Mouse (Mus musculus) lung, postnatal 25 days (tissue): ENCODE data around the gene Nfat5.

Experiments used
- DNase-seq: peaks from one replicate; pipeline ENCODE4 v3.0.0; 2022; ENCODE audit warnings: low spot score

Nfat5 gene

DNA sequence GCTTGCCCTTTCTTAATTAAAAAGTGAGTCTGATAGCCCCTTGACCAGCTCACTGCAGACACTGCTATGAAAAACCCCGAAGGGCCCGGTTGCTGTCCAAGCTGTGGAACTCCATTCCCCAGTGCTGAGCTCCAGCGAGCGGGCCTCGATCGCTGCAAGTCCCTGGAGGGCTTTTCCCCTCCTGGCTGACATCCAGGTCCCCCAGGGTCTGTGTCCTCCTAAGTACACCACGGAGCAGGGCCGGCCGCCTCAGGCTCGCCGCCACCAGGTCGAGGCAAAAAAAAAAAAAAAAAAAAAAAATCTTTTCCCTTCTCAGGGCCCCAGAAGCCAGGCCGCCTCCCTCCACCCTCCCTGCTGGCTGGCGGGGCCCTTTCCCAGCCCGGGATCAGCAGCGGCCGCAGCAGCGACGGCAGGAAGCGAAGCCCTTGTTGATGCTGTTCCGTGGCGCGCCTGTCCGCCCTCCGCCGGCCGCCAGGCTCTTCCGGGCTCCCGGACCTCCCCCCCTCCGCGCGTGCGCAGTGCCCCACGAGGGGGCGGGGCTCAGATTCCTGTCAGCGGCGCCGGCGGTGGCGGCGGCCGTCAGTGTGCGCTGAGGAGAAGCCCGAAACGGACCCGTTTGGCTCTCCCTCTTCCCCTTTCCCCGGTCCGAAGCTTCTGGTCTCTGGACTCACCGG is at the start of gene Nfat5:
Gene Nfat5 (plus strand): TSS at position 543 of the 674 bp plus-strand sequence.
- DNase-seq, result peak; percentile 94

DNA sequence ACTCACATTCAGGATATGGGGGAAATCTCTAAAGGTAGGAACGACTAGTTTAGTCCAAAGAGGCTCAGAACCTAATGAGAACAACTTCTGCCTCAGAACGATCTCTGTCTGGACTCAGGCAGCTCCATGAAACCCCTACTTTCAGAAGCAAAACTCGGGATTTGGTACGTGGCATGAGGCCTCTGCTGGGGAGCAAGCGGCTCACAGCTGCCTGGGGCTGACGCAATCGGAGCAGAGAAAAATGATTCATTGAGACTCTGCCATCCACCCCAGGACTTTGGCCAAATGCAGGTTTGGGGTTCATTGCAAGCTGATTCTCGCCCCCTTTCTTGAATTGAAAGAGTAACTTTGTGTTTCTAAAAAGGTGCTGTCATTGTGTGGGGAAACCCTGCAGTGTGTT is 49.1 kb upstream of the Nfat5 start:
- DNase-seq, result no peak

DNA sequence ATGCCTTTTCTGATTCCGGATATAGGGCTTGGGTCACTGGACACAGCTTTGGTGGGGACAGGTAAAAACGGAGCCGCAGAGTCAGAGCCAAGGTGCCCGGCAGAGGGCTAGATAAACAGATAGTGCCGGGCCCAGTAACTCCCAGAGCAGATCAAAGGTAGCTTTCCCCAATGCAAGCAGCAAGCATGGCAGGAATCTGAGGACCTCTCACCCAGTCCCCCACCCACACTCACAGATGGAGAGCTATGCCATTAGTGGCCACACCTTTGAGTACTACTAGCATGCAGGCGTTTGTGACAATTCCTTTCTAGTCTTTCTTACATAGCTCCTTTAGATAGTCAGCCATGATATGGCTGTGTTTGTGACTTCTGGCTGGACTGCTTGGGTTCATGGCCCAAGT is 44.8 kb upstream of the Nfat5 start:
- DNase-seq, result peak; percentile 37

DNA sequence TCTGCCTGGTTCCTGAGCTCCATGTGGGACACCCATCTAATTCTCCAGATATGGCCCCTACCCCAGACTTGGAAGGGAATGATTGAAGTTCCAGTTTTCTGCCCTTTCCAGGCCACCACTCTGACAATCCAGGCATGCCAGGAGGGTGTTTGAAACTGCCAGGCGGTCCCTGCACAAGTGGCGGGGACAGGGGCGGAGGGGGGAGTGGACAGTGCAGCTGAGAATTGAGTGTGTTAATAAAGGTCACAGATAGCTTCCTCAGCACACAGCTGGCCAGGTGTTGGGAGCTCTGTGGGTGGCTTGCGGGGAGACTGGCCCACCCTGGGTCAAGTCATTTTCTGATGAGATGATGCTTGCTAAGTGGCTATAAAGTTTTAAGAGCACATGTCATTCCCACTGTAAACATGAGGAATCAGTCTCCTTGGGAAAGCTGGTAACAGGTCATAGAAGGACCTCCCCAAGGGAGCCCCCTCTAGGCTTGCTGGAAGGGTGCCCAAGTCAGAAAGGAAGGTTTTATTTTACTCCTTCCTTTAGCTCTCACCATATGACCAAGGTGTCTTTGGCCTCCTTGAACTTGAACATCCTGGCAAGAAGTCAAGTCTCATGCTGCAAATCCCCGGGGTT is 41.7 kb upstream of the Nfat5 start:
- no peak for DNase-seq

DNA sequence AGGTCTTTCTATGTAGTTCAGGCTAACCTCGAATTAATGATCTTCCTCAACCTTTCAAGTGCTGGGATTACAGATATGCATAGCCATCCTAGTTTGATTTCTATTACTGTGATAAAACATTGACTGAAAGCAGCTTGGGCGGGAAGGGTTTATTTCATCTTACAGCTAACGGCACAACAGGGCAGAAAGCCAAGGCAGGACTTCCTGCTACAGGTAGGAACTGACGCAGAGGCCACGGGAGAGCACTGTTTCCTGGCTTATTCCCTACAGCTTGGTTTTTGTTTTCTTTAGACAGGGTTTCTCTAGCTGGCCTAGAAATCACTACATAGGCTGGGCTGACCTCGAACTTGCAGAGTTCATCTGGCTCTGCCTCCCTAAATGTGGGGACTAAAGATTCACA is 40.1 kb upstream of the Nfat5 start:
- DNase-seq, result no peak

DNA sequence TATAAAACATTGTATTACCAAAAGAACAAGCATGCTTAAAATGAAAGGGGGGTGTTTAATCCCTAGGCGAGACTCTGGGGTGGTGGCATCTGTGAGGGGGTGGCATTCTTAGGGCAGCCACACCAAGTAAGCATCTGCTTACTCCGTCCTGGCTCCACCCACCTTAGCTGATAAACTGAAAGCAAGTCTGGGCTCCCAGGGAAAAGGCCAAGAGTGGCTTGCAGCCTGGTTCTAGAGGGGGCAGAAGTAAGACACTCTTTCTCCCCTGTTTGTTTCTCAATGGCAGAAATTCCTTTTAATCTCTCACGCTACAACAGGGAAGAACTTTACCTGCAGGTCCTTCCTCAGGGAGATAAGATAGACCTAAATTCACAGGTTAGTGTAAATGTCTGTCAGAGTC is 38.9 kb upstream of the Nfat5 start:
- no peak for DNase-seq

DNA sequence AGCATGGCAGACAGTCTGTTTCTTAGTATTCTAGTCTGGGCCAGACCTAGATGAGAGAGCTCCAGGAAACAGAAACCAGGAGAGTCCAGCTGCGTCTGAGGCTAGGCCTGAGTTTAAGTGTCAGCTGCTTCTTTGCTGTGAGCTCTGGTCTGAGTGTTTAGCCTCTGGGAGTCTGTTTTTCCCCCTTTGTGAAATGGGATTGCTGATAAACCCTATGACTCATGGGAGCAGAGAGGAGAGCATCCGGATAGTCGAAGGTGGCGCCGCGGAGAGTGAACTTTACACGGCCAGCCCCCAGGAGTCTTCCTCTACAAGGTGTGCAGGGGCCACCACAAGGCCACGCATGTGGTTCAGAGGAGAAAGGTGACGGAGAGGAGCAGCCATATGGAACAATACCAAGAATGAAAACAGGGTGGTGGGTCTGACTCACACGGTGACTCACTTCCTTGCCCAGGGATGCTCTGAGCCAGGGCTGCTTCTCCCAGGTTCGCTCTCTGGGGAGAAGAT is 38.3 kb upstream of the Nfat5 start:
- no peak for DNase-seq

DNA sequence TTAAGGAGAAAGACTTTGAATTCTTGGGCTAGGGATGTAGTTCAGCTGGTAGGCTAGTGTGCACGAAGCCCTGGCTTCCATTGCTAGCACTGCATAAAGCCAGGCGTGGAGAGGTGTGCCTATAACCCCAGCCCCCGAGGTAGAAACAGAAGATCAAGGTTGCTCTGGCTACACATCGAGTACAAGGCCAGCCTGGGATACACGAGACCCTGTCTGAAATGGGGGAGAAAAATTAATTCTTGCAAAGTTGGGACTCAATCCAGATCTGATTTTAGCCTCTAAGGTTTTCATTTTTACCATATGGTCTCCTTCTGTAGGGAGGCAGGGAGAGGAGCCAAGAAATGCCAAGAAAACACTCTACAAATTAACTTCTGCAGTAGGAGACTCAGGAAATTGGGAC is 36.0 kb upstream of the Nfat5 start:
- no peak for DNase-seq

DNA sequence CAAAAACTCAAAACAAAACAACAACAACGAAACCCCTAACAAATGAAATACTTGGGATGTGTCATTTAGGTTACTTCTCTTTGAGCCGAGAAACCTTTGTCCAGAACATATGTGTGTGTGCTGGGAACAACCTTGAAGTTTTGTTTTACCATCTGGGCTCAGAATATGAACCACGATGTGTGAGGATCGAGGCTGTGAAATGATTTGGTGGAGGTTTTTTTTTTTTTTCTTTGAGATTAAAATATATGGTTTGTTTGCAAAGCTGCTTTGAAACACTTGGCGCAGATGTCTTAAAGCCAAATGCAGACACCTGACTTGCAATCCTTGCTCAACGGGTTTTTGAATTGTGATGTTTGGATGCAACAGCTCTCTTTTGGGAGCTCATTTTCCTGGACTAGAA is 33.1 kb upstream of the Nfat5 start:
- no peak for DNase-seq

DNA sequence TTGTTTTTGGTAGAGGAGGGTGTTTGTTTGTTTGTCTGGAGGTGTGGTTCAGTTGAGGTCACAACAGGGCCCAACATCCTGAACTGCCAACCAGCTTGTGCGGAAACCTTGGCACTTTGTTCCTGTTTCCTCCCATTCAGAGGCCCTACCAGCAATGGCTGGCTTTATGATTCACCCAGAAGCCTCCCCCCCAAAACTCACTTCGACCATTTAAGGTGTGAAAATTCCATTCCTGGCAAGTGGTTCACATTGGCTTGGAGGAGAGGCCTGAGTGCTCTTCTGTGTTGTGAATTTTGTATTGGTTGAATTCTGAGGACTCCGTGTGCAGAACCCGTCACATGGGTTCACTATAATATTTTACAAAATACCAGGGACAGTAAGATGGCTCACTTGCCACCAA is 32.1 kb upstream of the Nfat5 start:
- DNase-seq, result no peak

DNA sequence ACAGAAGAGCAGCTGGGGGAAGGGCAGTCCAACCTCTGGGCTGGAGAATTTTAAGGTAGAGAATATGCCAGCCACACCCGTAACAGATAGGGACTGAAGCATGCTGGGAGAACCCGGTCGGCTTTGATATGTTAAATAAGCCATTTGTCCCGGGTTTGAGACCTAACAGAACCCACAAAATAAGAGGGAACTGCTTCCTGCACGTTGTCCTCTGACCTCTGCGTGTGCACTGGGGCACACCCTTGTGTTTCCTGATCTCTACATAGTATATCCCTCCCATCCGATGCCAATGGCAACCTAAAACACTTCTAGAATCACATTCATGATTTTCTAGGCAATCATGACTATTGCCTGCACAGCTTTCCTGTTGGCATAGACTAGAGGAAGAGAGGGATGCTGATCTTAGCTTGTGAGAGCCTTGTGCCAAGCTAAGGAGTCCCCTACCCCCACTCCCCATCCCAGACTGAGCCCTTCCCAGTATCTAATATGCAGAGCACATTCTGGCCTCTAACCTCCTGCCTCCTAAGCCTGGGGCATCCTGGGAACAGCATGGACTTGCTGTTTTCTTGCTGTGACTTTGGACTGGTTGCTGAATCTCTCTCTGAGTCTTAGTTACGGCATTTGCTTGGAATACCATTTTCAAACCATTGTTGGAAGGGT is 31.1 kb upstream of the Nfat5 start:
- no peak for DNase-seq

DNA sequence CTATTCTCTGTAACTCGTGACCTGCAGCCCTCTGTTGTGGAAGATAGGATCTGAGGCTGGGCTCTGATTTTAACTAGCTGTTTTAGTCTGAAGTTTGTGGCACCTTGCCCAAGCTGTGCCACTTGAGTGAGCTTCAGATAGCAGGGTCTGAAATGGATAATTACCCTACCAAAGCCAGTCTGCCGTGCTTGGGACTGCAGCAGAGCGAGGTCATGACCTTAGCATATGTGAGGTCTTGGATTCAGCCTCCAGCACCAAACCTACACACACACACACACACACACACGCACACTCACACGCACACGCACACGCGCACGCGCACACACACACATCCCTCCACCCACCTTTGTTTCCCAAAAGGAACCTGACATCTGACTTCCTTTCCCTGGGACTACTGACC is 27.5 kb upstream of the Nfat5 start:
- DNase-seq, result no peak

DNA sequence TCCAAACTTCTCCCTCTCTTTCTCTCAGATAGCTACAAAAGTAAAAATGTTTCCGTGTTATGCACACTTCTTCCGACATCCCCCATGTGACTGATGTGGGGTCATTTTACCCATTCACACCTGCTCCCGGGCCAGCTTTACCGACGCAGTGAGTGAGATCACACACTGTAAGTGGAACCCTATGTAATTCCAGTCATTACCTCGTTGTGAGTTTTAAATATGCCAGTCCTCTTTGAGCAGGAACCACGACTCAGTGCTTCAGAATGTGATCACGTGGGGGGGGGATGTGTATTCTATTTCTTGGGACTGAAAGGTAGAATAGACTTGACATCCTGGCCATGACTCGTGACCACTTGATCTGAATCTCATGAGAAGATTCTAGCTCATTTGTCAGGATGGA is 24.8 kb upstream of the Nfat5 start:
- DNase-seq, result no peak

DNA sequence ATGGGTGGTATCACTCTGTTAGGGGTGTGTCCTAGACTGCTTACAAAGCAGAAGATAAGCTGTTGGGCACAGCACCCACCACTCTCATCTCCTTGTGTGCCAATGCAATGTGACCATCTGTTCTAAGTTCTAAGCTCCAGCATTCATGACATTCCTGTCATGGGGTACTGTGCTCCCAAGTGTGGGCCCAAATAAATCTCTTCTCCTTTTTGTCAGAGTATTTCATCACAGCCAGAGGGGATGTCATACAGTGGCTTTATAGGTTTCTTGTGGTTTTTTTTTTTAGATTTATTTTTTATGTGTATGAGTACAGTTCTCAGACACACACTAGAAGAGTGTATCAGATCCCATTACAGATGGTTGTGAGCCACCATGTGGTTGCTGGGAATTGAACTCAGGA is 24.1 kb upstream of the Nfat5 start:
- DNase-seq, result no peak

DNA sequence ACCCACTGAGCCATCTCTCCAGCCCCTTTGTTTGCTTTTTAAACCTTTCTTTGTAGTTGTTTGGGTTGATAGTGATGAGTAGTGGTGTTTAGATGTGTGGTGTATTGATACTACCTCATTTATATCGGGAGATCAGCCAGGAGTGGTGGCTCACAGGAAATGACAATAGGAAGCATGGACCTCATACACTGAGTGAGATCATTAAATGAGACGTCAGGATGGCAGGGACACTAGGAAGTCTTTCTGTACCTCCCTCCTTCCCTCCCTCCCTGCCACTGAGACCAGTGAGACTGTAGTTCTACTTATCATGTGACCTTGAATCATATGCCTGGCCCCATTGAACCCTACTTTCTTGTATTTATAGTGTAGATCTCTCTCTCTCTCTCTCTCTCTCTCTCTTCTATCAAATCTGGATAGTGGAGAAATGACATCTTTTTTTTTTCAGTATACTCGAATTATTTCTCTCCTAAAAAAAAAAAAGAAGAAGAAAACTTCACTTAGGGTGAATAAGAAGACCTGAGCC is 23.6 kb upstream of the Nfat5 start:
- no peak for DNase-seq

DNA sequence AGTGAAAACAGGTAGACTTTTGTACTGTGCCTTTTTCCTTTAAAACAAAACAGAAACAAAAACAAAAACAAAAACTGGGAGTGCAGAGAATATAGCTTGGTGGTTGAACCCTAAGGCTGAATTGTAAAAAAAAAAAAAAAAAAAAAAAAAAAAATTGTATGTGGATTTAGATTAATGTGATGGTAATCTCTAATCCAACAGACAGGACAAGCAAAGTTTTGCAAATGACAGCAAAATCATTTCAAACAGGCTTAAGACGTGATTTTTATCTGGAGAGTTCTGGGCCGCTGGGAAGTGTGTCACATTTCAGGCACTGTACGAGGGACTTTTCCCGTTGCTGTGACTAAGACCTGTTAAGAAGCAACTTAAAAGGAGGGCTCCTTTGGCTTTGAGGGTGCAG is 23.0 kb upstream of the Nfat5 start:
- no peak for DNase-seq

DNA sequence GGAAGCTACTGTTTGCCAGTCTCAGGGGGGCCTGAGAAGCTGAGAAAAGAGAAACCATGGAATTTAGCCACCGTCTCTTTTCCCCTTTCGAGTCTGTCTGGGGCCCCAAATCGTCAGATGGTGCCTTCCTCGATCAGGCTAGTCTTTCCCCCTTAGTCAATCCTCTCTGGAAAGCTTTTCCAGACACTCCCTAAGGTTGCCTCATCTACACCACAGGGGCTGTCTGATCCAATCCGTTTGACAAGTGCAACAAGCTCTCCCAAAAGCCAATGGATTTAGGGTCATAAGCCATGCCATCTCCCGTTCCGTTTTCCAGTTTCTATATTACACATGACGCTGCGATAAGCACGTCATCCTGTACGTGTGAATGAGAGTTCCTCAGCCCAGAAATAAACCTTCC is 22.5 kb upstream of the Nfat5 start:
- no peak for DNase-seq

DNA sequence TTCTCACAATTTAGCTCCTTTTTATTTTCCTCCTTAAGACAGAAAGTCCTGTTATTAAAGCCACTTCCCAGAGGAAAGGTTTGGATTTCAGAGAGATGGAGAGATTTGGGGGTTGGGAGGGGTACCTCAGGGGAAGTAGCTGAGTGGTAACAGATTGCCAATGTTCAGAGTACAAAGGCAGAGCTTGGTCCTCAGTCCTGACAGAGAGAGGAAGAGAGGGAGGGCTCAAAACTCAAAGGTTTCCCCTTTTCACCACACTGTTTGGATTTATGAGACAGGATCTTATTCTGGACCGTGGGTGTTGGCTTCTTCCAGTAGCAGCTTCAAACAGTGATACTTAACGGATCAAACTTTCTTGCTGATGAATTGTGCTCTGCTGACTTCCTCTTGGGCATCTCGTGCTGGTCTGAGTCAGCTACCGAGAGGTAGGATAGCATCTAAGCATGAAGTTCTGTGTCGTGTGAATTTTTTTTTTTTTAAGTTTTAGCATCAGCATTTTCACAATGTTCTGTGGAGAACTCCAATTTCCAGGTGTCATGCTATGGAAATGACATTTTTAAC is 15.9 kb upstream of the Nfat5 start:
- no peak for DNase-seq

DNA sequence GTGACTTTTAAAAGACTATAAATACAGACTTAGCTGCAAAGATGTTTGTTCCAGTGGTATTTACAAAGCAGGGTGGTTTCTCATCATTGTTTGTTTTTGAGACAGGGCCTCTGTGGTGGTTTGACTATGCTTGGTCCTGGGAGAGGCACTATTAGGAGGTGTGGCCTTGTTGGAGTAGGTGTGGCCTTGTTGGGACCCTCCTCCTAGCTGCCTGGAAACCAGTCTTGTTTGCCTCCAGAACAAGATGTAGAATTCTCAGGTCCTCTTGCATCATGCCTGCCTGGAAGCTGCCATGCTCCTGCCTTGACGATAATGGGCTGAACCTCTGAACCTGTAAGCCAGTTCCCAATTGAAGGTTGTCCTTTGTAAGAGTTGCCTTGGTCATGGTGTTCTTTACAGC is 14.7 kb upstream of the Nfat5 start:
- no peak for DNase-seq

DNA sequence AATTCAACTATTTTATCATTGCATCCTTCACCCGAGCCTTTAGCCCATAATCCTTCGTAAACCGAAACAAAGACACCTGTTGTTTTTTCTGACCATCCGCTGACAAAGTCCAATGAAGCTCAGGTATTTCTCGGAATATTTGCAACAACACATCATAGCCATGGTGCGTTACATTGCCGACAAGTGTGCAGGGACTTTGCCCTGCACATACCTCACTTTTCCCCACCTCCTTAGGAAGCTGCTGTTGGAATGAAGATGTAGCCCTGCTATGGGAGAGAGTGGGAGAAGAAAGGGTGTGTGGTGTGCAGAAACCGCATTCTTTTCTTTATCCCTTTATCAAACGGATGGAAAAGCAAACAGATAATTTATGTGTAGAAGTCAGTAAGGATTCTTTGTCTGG is 6.6 kb upstream of the Nfat5 start:
- DNase-seq, result no peak

DNA sequence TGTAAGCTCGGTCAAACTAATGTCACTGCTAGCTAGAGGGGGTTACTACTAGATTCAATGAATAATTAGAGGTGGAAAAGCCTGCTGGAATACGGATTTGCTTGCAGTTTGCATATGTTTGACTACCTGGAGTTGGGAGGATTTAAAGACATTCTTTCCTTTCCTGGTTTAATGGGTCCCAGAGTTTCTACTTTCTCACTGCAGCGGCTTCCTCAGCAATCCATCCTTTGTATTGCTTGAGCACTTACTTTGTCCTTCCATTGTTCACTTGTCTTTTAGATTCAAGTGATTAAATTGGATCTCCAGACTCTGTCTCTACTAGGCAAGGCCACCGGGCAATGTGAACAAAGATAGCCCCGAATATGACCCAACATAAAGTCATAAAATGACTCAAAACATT is 5.7 kb upstream of the Nfat5 start:
- no peak for DNase-seq

DNA sequence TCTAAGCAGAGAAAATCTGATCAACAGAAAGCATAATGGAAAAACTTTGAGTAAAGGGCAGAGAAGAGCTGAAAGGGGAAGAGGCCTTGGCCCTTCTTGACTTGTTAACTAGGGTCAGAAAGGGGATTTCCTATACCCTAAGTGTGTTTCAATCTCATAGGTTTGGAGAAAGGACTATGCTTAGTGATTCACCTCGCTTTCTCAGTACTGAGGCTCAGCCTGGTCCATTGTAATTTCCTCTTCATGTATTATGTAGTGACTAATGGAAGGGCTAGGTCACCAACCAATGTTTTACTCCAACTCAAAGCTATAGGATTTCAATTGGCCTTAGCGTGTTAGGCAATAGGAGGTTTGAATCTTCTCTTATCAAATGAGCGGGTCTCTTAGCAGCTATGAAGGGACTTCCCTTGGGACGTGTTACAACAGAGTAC is 2.1 kb upstream of the Nfat5 start:
- DNase-seq, result peak; percentile 5
